Comparison of ENCODE assay signal across 16 mouse cellular contexts in the genomic region with DNA sequence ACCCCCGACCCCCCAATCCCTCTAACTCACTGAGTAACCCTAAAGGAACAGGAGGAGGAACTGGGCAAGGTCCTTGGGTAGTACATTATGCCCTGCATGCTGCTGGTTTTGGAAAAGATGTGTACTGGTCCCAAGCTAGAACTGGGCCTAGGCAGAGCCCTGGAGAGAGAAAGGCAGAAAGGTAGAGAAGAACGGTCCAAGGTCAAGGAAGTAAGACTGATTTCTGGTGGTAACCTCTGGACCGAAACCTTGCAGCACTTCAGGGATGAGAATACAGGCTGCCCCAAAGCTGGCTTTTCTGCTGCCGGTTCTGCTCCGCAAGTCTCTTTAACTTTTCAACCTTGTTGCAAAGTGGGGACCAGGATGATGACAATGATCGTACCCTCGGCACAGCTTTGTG. TPM values are rescaled to one million over a fixed set of nuclear protein-coding genes. Genes with fewer than 3 reads are reported as not detected.
DNase-seq lines count a peak whose midpoint lies in the region; ATAC-seq lines count a peak whose summit lies in the region.
"Had no signal": no experiment of that assay in that cellular context is flagged by ENCODE, and none has a peak within 500 bp of the region (broad histone marks: within the 10 kb centered on the region; RNA-seq: fewer than 3 reads in every experiment).

No protein-coding gene starts in this region.

- ATAC-seq in hindbrain, embryonic 16.5 days = no peak
- ATAC-seq in liver, embryonic 11.5 days (replicated peaks; ENCODE audit: low FRiP score) = no peak
- ATAC-seq in liver, embryonic 12.5 days = no peak
- ATAC-seq in hindbrain, embryonic 13.5 days (ENCODE audit: low FRiP score) = no peak
- ATAC-seq in midbrain, embryonic 13.5 days = no peak
- ATAC-seq: forebrain, postnatal 0 days had no signal

- H3K9me3 ChIP-seq in hindbrain, embryonic 10.5 days = no peaks in the 10 kb centered on the region
- no peaks in the 10 kb centered on the region for H3K9me3 ChIP-seq in hindbrain, embryonic 16.5 days (ENCODE audit: control insufficient read depth, low read length)
- no peaks in the 10 kb centered on the region for H3K9me3 ChIP-seq in liver, embryonic 11.5 days (ENCODE audit: control insufficient read depth, low read length)
- no peaks in the 10 kb centered on the region for H3K9me3 ChIP-seq in liver, embryonic 12.5 days (replicated peaks)
- H3K9me3 ChIP-seq in hindbrain, embryonic 13.5 days = no peaks in the 10 kb centered on the region
- H3K9me3 ChIP-seq in midbrain, embryonic 13.5 days = no peaks in the 10 kb centered on the region

- WGBS in hindbrain, embryonic 10.5 days = 72% methylated on average over 7 of the region's 7 CpGs
- WGBS in hindbrain, embryonic 16.5 days = 73% methylated on average over 7 of the region's 7 CpGs
- WGBS in liver, embryonic 11.5 days = 73% methylated on average over 7 of the region's 7 CpGs
- WGBS in liver, embryonic 12.5 days (ENCODE audit: insufficient replicate concordance) = 52% methylated on average over 7 of the region's 7 CpGs
- WGBS in hindbrain, embryonic 13.5 days = 69% methylated on average over 7 of the region's 7 CpGs
- WGBS in midbrain, embryonic 13.5 days = 58% methylated on average over 7 of the region's 7 CpGs

- H3K27me3 ChIP-seq in hindbrain, embryonic 10.5 days (ENCODE audit: insufficient read depth, poor library complexity, severe bottlenecking) = peaks cover 80% of the 10 kb centered on the region
- peaks cover 11% of the 10 kb centered on the region for H3K27me3 ChIP-seq in hindbrain, embryonic 16.5 days (replicated peaks; ENCODE audit: control insufficient read depth, insufficient read depth, low read length)
- peaks cover 42% of the 10 kb centered on the region for H3K27me3 ChIP-seq in liver, embryonic 11.5 days (replicated peaks; ENCODE audit: control insufficient read depth, insufficient read depth, low read length)
- H3K27me3 ChIP-seq in liver, embryonic 12.5 days (replicated peaks) = peaks cover 92% of the 10 kb centered on the region
- H3K27me3 ChIP-seq in hindbrain, embryonic 13.5 days = peaks cover 44% of the 10 kb centered on the region
- peaks cover 38% of the 10 kb centered on the region for H3K27me3 ChIP-seq in midbrain, embryonic 13.5 days

- peaks cover 79% of the 10 kb centered on the region for H3K4me1 ChIP-seq in hindbrain, embryonic 10.5 days (replicated peaks)
- peaks cover 11% of the 10 kb centered on the region for H3K4me1 ChIP-seq in hindbrain, embryonic 16.5 days (ENCODE audit: control insufficient read depth, insufficient read depth, low read depth, low read length)
- H3K4me1 ChIP-seq in liver, embryonic 11.5 days (replicated peaks; ENCODE audit: control insufficient read depth, insufficient read depth, low read length) = peaks cover 8% of the 10 kb centered on the region
- peaks cover 15% of the 10 kb centered on the region for H3K4me1 ChIP-seq in liver, embryonic 12.5 days
- H3K4me1 ChIP-seq in hindbrain, embryonic 13.5 days (replicated peaks) = peaks cover 32% of the 10 kb centered on the region
- H3K4me1 ChIP-seq in midbrain, embryonic 13.5 days (replicated peaks) = peaks cover 58% of the 10 kb centered on the region

- no peak for DNase-seq in hindbrain, embryonic 10.5 days (ENCODE audit: low spot score)
- no peak for DNase-seq in liver, embryonic 11.5 days (ENCODE audit: low spot score)
- DNase-seq in lung, postnatal 25 days (ENCODE audit: low spot score) = no peak
- no peak for DNase-seq in adrenal gland, postnatal 10 days
- DNase-seq: adrenal gland, postnatal 25 days; cerebellum, adult 8-10 months; forebrain, postnatal 0 days; gastrocnemius, adult 2 months; lung, postnatal 36 days; spleen, adult 18-20 months; thymus, postnatal 4 days had no signal

- no peaks in the 10 kb centered on the region for H3K36me3 ChIP-seq in hindbrain, embryonic 10.5 days
- no peaks in the 10 kb centered on the region for H3K36me3 ChIP-seq in hindbrain, embryonic 16.5 days (ENCODE audit: control insufficient read depth, insufficient read depth, low read length)
- no peaks in the 10 kb centered on the region for H3K36me3 ChIP-seq in liver, embryonic 11.5 days (ENCODE audit: control insufficient read depth, insufficient read depth, low read length)
- no peaks in the 10 kb centered on the region for H3K36me3 ChIP-seq in liver, embryonic 12.5 days
- H3K36me3 ChIP-seq in hindbrain, embryonic 13.5 days = no peaks in the 10 kb centered on the region
- no peaks in the 10 kb centered on the region for H3K36me3 ChIP-seq in midbrain, embryonic 13.5 days

- H3K27ac ChIP-seq in hindbrain, embryonic 10.5 days = no peak overlapping the region; the same call in 1 of the 2 replicates
- no peak overlapping the region for H3K27ac ChIP-seq in hindbrain, embryonic 16.5 days (ENCODE audit: low read depth, low read length)
- no peak overlapping the region for H3K27ac ChIP-seq in liver, embryonic 11.5 days (ENCODE audit: low read depth, low read length)
- H3K27ac ChIP-seq in liver, embryonic 12.5 days = no peak overlapping the region
- no peak overlapping the region for H3K27ac ChIP-seq in hindbrain, embryonic 13.5 days
- H3K27ac ChIP-seq in midbrain, embryonic 13.5 days = no peak overlapping the region
- H3K27ac ChIP-seq: gastrocnemius, adult 2 months; layer of hippocampus, adult 2 months had no signal

- H3K4me3 ChIP-seq in hindbrain, embryonic 10.5 days = peak overlapping the region; percentile 92
- no peak overlapping the region for H3K4me3 ChIP-seq in hindbrain, embryonic 16.5 days (ENCODE audit: low read length)
- no peak overlapping the region for H3K4me3 ChIP-seq in liver, embryonic 11.5 days (ENCODE audit: low read depth, low read length)
- no peak overlapping the region for H3K4me3 ChIP-seq in liver, embryonic 12.5 days
- 0 out of 2 replicates have a peak overlapping the region, but pooled peaks have one; percentile 84 for H3K4me3 ChIP-seq in hindbrain, embryonic 13.5 days
- H3K4me3 ChIP-seq in midbrain, embryonic 13.5 days (replicated peaks) = peak overlapping the region; percentile 61
- H3K4me3 ChIP-seq: layer of hippocampus, adult 2 months had no signal

- H3K9ac ChIP-seq in hindbrain, embryonic 16.5 days (ENCODE audit: low read depth, low read length) = no peak overlapping the region
- no peak overlapping the region for H3K9ac ChIP-seq in liver, embryonic 11.5 days (ENCODE audit: low read depth, low read length)
- no peak overlapping the region for H3K9ac ChIP-seq in liver, embryonic 12.5 days
- no peak overlapping the region for H3K9ac ChIP-seq in hindbrain, embryonic 13.5 days
- no peak overlapping the region for H3K9ac ChIP-seq in midbrain, embryonic 13.5 days (replicated peaks)
- H3K9ac ChIP-seq: forebrain, postnatal 0 days had no signal

- no peak overlapping the region for H3K4me2 ChIP-seq in hindbrain, embryonic 16.5 days (ENCODE audit: low read length)
- H3K4me2 ChIP-seq in liver, embryonic 11.5 days = peak overlapping the region; percentile 93; the same call in 1 of the 2 replicates
- H3K4me2 ChIP-seq in liver, embryonic 12.5 days = no peak overlapping the region
- peak overlapping the region; percentile 99 for H3K4me2 ChIP-seq in hindbrain, embryonic 13.5 days
- peak overlapping the region; percentile 78 for H3K4me2 ChIP-seq in midbrain, embryonic 13.5 days (replicated peaks)

RNA-seq across cellular contexts. Expression of a gene that starts 1.8 kb away (rescaled TPM):
- 10.9 and 19.2 TPM in 2 replicates for polyA plus RNA-seq in hindbrain, embryonic 10.5 days (2016; fragmentation: Nextera tagmentation; extraction: Ambion mirVana)
- 0.96 and 1.5 TPM in 2 replicates for polyA plus RNA-seq in hindbrain, embryonic 16.5 days (2015; fragmentation: Nextera tagmentation; extraction: Ambion mirVana)
- polyA plus RNA-seq in liver, embryonic 11.5 days (2014; fragmentation: Nextera tagmentation; extraction: Ambion mirVana) = 3.5 and 3.8 TPM in 2 replicates
- 3.1 and 3.8 TPM in 2 replicates for polyA plus RNA-seq in liver, embryonic 12.5 days (2016; fragmentation: Nextera tagmentation; extraction: Ambion mirVana)
- polyA plus RNA-seq in hindbrain, embryonic 13.5 days (2015; fragmentation: Nextera tagmentation; extraction: Ambion mirVana) = 1.8 and 4.3 TPM in 2 replicates
- 9.5 and 12.9 TPM in 2 replicates for polyA plus RNA-seq in midbrain, embryonic 13.5 days (2015; fragmentation: Nextera tagmentation; extraction: Ambion mirVana)
- total RNA-seq in adrenal gland, postnatal 10 days (2021) = 10 to 100 TPM in 1 of 2 experiments, 1 to 10 TPM in 1; 9.9 to 13.8 TPM

RNA-seq across cellular contexts. Expression of a gene that starts 42.8 kb away (rescaled TPM):
- polyA plus RNA-seq in hindbrain, embryonic 10.5 days (2016; fragmentation: Nextera tagmentation; extraction: Ambion mirVana) = 12.9 and 13.2 TPM in 2 replicates
- polyA plus RNA-seq in hindbrain, embryonic 16.5 days (2015; fragmentation: Nextera tagmentation; extraction: Ambion mirVana) = 10.0 and 10.2 TPM in 2 replicates
- 17.8 and 20.9 TPM in 2 replicates for polyA plus RNA-seq in liver, embryonic 11.5 days (2014; fragmentation: Nextera tagmentation; extraction: Ambion mirVana)
- 14.4 and 16.4 TPM in 2 replicates for polyA plus RNA-seq in liver, embryonic 12.5 days (2016; fragmentation: Nextera tagmentation; extraction: Ambion mirVana)
- 10.6 and 11.0 TPM in 2 replicates for polyA plus RNA-seq in hindbrain, embryonic 13.5 days (2015; fragmentation: Nextera tagmentation; extraction: Ambion mirVana)
- 10.9 and 12.6 TPM in 2 replicates for polyA plus RNA-seq in midbrain, embryonic 13.5 days (2015; fragmentation: Nextera tagmentation; extraction: Ambion mirVana)
- 100 to 1,000 TPM; 115 to 128 TPM for total RNA-seq in adrenal gland, postnatal 10 days (2021)

RNA-seq across cellular contexts. Expression of a gene that starts 54.2 kb away (rescaled TPM):
- polyA plus RNA-seq in hindbrain, embryonic 10.5 days (2016; fragmentation: Nextera tagmentation; extraction: Ambion mirVana) = 73.2 and 104 TPM in 2 replicates
- 45.0 and 47.7 TPM in 2 replicates for polyA plus RNA-seq in hindbrain, embryonic 16.5 days (2015; fragmentation: Nextera tagmentation; extraction: Ambion mirVana)
- polyA plus RNA-seq in liver, embryonic 11.5 days (2014; fragmentation: Nextera tagmentation; extraction: Ambion mirVana) = 52.3 and 53.2 TPM in 2 replicates
- polyA plus RNA-seq in liver, embryonic 12.5 days (2016; fragmentation: Nextera tagmentation; extraction: Ambion mirVana) = 59.7 and 62.9 TPM in 2 replicates
- 58.4 and 61.6 TPM in 2 replicates for polyA plus RNA-seq in hindbrain, embryonic 13.5 days (2015; fragmentation: Nextera tagmentation; extraction: Ambion mirVana)
- polyA plus RNA-seq in midbrain, embryonic 13.5 days (2015; fragmentation: Nextera tagmentation; extraction: Ambion mirVana) = 60.4 and 69.2 TPM in 2 replicates
- 100 to 1,000 TPM; 124 to 131 TPM for total RNA-seq in adrenal gland, postnatal 10 days (2021)

Comparison
In these comparisons a context has a peak if more than half of its experiments do, and no peak if none do; other contexts are left out.
1. H3K4me3 ChIP-seq: peak in hindbrain, embryonic 10.5 days (single experiment), hindbrain, embryonic 13.5 days (single experiment) and midbrain, embryonic 13.5 days (single experiment); none in hindbrain, embryonic 16.5 days (single experiment), liver, embryonic 11.5 days (single experiment) and liver, embryonic 12.5 days (single experiment).
2. H3K4me2 ChIP-seq: peak in liver, embryonic 11.5 days (single experiment), hindbrain, embryonic 13.5 days (single experiment) and midbrain, embryonic 13.5 days (single experiment); none in hindbrain, embryonic 16.5 days (single experiment) and liver, embryonic 12.5 days (single experiment).